Mouse (Mus musculus): ENCODE measurements around the gene 4930558C23Rik. TPM values are rescaled to one million over a fixed set of nuclear protein-coding genes. Genes with fewer than 3 reads are reported as not detected.
A peak's percentile ranks its signal among the peaks of the same experiment; 100 is the strongest.
"Not testable (repeated sequence)": the region's sequence is repeated elsewhere in the genome, so short reads cannot be mapped to it uniquely, and the experiment has no call there.

Gene 4930558C23Rik
- total RNA-seq (2021) = under 1 TPM; 0.32 to 0.33 TPM
- long read RNA-seq, experiment 1 = 0 reads
- long read RNA-seq, experiment 2 = 0 reads

DNA sequence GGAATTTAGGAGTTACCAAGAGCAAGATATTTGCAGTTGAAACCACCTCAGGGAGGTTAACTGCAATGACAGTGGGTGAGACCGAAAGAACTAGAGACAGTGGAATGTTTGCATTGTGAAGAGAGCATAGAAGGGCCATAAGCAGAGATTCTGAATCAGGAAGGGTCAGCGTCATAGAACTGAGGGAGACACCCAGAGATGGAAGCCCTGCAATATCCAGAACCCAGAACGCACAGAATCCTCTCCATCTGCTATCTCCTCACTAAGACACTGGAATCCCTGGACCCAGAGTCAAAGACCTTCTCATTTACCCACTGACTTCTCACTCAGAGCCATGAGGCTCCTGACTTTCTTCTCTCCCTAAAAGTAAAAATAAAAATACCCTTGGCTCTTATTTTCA, at the start of gene 4930558C23Rik:
Gene 4930558C23Rik, minus strand, starts transcription at position 101 of the 400 bp plus-strand sequence.
- DNase-seq (ENCODE audit: low spot score) = no peak

DNA sequence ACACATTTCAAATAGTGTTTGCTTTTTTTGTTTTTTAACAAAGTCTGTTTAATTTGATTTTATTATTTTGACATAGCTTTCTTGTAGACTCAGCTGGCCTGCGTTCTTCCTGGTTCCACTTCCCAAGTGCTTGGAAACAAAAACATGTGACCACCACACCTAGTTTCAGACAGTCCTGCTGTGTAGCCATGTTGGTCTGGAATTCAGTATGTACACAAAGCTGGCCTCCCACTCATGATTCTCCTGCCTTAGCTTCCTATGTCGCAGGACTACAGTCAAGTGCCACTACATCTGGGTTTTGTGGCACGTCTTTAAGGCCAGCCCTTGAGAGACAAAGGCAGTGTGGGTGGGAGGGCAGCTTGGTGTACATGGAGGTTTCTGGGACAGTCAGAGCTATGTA, 48.3 kb upstream of the 4930558C23Rik start:
- DNase-seq (ENCODE audit: low spot score) = no peak

DNA sequence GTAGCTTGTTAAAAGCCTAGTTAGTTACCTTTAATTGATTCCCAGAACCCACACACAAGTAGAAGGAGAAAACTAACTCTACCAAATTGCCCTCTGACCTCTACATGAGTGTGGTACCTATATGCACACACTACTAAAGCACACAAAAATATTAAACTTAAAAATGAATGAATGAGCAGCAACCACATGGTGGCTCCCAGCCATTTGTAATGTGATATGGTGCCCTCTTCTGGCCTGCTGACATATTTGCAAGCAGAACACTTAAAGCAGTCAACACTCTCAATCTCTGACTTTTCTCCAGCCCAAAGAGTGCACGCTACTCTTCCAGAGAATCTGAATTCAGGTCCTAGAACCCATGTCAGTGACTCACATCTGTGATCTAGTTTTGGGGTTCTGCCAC, 47.8 kb upstream of the 4930558C23Rik start:
- DNase-seq (ENCODE audit: low spot score) = peak; percentile 51

DNA sequence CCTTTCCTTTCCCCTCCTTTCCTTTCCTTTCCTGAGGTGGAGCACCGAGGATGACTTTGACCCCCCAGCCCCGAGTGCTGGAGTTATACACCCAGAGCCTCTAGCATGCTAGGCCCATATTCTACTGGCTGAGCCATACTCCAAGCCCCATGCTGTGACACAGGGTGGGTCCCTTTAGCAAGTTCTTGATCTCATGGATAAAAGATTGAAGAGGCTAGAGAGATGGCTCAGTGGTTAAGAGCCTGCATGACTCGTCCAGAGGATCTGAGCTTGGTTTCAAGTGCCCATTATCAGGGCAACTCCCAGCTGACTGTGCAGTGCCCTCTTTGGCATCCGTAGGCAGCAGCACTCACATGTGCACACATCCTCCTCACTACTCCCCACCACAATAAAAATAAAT, 42.7 kb upstream of the 4930558C23Rik start:
- no peak for DNase-seq (ENCODE audit: low spot score)

DNA sequence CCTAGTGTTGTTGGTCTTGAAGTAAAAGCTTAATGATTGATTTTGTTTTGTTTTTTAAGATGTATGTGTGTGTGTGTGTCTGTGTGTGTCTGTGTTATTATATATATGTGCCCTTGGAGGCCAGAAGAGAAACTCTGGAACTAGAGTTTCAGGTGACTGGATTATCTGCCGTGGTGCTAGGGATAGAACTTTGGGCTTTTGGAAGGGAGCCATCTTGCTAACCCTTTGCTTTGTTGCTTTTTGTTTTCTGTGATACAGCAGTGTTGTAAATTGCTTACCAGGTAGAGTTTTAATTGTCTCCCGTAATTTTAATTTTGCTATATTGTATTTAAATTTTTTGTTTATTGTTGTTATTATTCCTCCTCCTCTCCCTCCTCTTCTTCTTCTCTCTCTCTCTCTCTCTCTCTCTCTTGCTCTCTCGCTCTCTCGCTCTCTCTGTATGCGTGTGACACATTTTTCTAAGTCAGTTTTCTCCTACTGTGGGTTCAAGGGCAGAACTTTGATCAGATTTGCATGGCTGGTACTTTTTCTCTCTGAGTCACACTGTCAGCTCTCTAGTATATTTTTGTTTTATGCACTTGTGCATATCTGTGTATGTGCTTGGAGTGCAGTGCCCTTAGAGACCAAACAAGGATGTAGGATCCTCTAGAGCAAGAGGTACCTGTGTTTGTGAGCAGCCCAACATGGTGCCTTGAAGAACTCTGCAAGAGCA, 39.9 kb upstream of the 4930558C23Rik start:
- DNase-seq (ENCODE audit: low spot score) = no peak

DNA sequence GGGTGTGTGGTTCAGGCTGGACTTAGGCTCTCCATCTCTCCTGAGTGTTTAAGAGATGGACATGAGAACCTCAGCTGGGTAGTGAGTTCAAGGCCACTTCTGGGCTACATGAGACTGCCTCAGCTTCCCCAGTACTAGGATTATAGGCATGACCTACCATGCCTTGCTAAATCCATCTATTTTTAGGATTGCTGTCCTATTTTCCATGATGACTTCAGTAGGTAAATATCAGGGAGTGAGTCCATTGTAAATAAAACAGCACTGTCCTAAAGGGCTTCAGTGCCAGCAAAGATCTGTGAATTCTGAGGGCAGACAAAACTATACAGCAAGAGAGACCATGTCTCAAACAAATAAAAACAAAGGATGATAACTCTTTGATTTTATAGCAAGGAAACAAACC, 37.0 kb upstream of the 4930558C23Rik start:
- no peak for DNase-seq (ENCODE audit: low spot score)

DNA sequence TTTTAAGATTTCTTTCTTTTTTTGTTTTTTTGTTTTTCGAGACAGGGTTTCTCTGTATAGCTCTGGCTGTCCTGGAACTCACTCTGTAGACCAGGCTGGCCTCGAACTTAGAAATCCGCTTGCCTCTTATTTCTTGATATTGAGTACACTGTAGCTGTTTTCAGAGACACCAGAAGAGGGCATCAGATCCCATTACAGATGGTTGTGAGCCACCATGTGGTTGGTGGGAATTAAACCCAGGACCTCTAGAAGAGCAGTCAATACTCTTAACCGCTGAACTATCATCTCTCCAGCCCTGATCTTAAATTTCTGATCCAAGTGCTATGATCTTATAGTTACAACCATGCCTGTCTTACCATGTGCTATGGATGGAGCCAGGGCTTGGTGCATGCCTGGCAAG, 36.0 kb upstream of the 4930558C23Rik start:
- not testable (repeated sequence) for DNase-seq (ENCODE audit: low spot score)

DNA sequence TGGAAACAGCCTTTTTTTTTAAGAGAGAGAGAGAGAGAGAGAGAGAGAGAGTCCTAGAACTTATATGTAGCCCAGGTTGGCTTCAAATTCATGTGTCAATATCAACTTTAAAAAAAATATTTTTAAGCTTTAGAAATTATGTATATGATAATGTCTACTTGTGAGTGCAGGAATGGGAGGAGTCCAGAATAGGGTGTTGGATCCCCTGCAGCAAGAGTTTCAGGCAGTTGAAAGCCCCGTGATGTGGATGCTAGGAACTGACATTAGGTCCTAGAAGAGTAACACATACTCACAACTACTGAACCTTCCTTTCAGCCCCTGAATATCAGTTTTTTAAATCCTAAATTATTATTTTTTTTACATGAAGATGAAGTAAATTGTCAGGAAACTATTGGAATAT, 32.9 kb upstream of the 4930558C23Rik start:
- no peak for DNase-seq (ENCODE audit: low spot score)

DNA sequence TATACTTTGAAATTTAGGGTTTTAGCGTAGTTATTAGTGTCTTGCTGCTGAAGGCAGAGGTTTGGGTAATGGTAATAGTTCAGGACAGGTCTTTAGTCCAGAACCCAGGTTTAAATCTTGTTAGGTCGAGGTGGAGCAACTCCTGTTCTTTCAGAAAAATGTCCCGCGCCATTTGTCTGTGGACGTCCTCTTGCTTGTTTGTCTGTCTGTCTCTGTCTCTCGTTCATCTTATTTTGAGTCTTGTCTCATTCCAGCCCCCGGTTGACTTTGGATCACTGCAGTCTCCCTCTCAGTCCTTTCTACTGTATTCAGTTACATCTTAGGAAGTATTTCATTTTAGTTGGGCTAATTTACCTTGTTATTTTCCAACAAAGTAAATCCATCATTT, 32.3 kb upstream of the 4930558C23Rik start:
- no peak for DNase-seq (ENCODE audit: low spot score)

DNA sequence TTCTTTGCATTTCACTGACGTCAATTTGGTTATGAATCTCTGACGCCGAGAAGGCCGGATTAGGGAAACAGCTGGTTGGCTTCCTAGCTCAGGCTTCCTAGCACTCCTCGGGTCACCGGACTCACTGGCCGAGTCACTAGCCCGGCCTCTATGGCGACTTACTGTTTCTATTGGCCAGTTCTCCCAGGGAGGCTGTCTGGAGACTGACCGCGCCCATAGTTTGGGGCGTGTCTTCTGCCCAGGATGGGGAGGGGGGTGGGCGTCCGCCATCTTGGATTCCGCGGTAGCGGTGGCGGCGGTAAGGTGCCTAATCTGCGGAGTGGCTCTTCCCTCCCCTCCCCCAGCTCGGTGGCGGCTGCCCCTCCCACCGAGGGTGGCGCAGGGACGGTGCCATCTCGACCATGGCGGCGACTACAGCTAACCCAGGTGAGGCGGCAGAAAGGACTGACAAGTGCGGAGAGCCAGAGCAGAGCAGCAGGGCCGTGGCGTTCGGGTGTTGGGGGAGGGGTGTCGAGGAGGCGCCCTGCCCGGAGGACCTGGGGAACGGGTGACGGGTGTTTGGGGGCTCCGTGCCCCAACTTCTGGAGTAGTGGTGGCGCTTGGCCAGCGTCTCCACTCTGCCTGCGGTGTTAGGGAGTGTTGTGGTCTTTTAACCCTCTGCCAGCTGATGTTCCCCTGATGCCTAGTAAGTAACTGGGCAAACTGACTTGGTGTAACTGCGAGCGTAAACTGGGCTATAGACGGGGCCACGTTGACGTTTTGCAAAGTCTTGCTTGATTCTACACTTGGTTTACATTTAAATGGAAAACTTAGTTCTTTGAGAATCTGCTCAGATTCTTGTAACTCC, 31.7 kb upstream of the 4930558C23Rik start, which contains the start of gene Arnt:
Gene Arnt, plus strand, starts transcription at position 253 of the 847 bp plus-strand sequence.
- peak; percentile 95 for DNase-seq (ENCODE audit: low spot score)

DNA sequence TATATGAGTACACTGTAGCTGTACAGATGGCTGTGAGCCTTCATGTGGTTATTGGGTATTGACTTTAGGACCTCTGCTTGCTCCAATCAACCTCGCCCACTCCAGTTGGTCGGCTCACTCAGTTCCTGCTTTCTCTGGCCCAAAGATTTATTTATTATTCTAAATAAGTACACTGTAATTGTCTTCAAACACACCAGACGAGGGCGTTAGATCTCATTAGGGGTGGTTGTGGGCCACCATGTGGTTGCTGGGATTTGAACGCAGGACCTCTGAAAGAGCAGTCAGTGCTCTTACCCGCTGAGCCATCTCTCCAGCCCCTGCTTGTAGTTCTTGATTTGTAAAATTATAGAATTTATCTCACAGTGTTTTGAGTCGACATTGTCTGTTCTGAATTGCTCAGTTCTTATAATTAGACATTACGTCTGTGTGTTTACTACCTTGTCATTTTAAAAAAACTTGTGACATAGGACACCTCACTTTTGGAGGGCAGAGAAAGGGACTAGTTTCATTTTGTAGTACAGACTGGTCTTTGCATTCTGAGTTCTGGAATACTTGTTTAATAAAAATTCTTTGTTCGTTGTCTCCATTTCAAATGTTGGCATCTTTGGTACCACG, 30.8 kb upstream of the 4930558C23Rik start:
- DNase-seq (ENCODE audit: low spot score) = no peak

DNA sequence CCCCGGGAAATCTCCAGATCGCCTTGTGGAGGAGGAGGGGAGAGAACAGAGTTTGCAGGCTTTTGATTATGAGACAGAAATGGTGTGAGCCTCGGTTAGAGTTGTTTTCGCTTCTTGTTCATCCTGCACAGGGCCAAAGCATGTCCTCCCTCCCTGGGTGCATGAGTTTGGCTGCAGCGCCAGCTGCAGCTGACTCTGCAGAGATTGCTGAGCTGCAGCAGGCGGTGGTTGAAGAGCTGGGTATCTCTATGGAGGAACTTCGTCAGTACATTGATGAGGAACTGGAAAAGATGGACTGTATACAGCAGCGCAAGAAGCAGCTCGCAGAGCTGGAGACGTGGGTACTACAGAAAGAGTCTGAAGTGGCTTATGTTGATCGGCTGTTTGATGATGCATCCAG, 25.8 kb upstream of the 4930558C23Rik start:
- not testable (repeated sequence) for DNase-seq (ENCODE audit: low spot score)

DNA sequence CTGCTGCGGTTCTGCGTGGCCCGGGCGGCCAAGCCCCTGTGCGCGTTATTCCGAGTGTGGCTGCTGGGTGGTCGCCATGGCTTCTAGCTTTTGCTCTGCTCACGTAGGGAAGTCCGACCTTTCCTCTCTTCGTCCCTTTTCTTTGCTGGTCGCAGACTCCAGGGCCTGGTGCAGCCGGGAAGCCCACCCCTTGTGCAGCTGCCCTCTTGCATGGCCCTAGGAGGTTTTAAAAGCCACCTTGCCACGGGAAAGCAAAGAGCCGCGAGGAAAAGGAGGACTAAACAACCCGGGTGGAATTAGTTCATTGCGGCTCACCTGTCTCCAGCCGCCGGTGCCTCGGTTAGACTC, 25.2 kb upstream of the 4930558C23Rik start:
- not testable (repeated sequence) for DNase-seq (ENCODE audit: low spot score)

DNA sequence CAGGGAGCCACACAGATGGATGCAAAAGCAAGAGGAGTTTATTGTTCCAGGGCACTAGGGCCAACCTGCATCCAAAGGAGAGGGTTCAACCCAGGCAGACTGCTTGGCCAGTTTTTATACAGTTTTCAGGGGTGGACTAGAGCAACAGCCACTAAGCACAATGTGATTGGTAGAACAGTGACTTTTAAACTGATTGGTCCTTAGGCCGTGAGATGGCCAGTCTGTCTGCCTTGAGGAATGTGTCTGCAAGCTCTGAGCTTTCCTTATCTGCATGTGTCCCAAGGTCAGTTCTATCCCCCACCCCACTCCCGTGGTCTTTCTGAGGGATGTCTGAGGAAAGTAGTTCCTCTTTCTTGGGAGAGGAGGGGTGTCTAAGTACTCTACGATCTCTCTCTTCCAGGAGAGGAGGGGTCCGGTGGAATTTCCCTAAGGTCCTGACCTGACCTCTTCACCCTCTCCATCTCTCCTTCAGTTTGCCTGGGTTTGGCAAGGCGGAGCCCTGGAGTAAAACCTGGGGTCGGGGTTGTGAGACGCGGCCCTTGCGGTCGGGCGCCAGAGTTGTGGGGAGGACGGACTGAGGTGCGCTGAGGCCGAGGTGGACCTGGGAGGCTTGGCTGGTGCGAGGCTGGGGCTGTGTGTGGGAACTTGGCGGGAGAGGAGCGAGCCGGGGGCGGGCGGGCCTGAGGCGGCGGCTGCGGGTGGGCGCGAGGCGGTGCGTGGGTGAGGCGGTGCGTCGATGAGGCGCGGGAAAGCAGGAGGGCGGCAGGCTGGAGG, 24.7 kb upstream of the 4930558C23Rik start:
- DNase-seq (ENCODE audit: low spot score) = not testable (repeated sequence)

DNA sequence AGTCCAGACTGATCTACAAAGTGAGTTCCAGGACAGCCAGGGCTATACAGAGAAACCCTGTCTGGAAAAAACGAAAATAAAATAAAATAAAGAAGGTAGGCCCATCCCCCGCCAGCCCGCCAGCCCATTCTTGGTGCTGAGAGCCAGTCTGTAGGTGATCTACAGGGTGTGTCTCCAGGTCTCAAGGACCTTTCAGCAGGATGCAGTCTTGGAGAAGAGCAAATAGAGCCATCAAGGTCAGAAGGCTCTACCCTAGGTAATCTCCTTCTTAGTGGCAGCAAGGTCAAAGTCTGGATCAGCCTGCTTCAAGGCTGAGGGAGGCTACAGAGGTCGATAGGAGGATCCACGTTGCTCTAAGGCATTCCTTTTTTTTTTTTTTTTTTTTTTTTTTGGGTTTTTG, 23.8 kb upstream of the 4930558C23Rik start:
- DNase-seq (ENCODE audit: low spot score) = not testable (repeated sequence)

DNA sequence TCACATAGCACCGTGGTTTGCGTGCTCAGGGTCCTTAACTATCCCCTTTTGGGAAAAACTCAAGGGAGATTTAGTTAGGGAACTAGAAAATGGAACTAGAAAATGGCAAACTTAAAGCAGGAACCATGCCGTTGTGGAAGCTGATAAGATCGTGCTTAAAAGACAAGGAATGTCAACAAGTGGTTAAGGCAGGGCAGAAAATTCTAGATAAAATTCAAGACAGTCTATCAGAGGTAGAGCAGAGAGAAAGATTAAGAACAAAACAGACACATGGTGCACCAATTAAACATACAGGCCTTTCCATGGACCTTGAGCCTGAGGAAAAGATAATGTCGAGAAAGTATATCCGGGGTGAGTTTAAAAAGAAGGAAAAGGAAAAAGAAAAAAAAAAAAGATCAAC, 15.2 kb upstream of the 4930558C23Rik start:
- DNase-seq (ENCODE audit: low spot score) = no peak

DNA sequence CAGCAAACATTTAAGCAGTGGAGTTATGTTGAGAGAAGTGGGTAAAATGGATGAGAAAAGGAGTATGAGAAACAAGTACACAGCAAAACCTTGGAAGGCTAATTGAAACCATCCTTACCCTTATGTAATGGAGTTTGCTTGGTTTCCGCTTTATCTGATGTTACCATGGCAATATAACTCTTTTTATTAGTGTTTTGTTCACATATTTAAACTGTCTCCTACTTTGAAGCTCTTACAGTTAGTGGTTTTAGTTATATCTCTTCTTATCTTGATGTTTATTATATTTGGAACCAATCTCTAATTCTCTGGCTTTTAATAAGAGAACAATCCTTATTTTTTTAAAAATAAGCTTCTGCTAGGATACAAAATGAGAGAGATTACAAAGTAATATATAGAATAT, 9.6 kb upstream of the 4930558C23Rik start:
- no peak for DNase-seq (ENCODE audit: low spot score)

DNA sequence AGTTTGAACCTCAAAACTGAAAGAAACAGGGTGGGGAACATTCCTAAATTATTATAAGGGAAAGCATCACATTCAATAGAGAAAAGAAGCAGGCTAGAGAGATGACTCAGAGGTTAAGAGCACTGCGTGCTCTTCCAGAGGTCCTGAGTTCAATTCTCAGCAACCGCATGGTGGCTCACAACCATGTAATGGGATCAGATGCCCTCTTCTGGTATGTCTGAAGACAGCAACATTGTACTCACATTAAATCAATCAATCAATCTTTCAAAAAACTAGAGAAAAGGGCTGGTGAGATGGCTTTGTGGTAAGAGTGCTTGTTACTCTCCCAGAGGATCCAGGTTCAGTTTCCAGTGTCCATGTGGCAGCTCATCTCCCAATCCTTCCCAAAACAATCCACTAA, 6.2 kb upstream of the 4930558C23Rik start:
- no peak for DNase-seq (ENCODE audit: low spot score)

DNA sequence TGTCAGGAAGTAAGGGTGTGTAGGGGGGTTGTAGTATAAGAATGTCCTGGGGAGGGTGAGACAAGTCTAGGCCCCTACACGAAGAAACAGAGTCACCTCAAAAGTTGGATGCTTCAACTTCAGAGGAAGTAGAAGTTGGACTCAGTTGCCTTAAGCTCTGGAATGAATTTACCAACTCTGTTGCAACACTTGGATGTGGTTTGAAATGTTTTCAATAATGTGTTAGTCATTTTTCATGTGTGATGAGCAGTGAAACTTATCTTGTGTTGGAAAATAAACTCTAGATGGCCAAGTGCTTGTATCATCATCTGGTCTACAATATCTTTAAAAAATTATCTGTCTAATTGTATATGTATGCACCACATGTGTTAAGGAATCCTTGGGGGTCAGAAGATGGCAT, 5.1 kb upstream of the 4930558C23Rik start:
- no peak for DNase-seq (ENCODE audit: low spot score)

DNA sequence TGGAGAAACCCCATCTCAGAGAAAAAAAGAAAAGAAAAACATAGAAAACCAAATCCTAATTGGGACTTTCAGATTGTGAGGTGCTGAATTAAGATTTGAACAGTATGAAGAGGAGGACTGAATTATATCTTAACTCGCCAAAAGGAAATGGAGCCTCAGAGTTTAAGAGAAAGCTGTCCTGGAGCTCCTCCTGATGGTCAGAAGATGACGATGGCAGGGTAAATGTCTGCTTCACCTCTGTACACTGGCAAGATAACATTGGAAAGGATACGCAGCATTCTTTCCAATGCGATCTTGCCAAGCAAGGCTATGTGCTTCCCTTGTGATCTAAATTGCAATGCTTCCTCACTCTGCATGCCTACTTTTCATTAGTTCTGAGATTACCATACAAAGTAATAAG, 8.3 kb downstream of the 4930558C23Rik start:
- DNase-seq (ENCODE audit: low spot score) = peak; percentile 27

DNA sequence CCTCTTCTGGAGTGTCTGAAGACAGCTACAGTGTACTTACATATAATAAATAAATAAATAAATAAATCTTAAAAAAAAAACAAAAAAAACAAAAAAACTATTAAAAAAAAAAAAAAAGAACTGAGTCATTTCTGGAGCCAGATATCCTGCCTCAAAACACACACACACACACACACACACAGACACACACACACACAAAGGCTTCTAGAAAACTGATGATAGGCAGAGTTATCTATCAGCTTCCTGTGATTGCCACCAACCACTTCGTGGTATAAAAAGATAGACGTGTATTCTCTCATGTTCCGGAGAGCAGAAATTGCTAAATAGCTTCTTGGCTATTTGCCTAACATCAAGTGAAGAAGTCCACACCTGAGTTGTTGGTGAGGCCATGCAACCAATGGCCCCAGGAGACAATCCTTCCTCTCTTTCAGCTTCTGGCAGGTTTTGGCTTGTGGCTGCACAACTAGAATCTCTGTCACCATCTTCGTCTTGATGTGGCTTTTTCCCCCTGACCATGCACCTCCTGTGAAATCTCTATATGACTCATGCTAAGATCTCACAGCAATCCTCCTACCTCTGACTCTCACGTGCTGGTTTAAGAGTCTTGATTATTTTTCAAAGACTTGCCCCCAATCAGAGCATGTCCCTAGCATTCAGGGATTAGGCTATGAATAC, 17.1 kb downstream of the 4930558C23Rik start:
- DNase-seq (ENCODE audit: low spot score) = no peak
